Mouse (Mus musculus): ENCODE measurements around the gene Hist1h2ac. TPM values are rescaled to one million over a fixed set of nuclear protein-coding genes. Genes with fewer than 3 reads are reported as not detected.
A peak's percentile ranks its signal among the peaks of the same experiment; 100 is the strongest.
"Not testable (repeated sequence)": the region's sequence is repeated elsewhere in the genome, so short reads cannot be mapped to it uniquely, and the experiment has no call there.

Gene Hist1h2ac
- 1 to 10 TPM; 1.8 to 3.2 (median 2.3) TPM for total RNA-seq (2022)

DNA sequence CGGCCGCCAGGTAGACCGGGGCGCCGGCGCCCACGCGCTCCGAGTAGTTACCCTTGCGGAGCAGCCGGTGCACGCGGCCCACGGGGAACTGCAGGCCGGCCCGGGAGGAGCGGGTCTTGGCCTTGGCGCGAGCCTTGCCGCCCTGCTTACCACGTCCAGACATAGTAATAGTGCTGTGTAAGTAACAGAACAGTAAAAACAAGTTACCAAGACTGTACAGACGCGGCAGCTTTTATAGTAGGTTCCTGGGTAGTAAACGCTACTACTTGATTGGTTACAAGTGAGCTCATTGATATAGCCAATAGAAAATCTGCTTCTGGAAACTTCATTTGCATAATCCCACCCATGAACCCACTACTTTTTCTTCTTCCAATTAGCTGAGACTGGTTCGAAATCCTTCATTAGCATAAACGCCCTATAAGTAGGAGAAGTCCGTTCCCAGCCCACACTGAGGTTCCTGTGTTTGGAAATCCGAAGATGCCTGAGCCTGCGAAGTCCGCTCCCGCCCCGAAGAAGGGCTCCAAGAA is at the start of gene Hist1h2ac, which contains the start of gene Hist1h2bc:
TSS of gene Hist1h2ac (minus strand) at position 194 of the 527 bp plus-strand sequence.
TSS of gene Hist1h2bc (plus strand) at position 445 of the 527 bp plus-strand sequence.
- DNase-seq = peak; percentile 83

DNA sequence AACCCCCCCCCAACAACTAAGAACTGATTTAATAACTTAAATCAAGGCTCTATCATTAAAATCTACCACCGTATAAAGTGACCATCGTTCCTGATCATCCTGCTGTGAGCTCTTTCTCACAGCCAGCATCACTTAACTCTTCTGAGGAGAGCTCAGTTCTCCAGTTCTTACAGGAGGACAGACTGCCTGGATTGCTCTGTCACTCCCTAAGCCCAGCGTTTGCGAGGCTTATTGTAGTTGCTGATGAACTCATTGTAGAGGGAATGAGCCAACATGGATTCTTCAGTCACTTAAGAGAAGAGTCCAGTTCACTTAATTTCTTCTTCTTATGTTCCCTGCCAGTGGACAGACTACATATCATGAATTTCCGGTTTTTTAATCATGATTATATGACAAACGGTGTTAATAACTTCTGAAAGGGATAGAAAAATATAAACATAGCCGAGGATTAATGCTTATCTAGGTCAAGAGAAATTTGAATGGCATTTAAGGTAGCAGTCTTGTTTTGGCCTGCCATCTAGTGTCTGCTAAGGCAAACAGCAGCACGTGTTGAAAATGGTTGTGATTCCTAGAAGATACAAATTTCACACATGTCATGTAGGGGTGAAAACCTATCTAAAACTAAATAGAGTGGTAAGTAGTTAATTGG is 48.5 kb upstream of the Hist1h2ac start:
- DNase-seq = no peak

DNA sequence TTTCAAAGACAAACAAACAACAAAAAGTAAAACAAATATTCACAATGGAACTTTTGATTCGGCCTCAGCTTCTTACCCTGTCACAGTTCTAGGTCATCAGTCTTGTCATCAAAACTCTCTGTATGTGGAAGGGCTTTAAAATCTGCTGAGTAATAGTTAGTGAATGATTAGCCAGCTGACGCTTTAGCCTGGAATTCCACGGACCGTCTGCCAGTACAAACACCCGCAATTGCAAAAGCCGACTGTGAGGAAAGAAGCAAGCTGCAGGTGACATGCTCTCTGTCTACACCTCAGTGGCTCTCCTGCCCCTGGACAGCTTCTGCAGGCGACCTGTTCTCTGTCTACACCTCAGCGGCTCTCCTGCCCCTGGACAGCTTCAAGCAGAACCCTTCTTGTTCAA is 46.7 kb upstream of the Hist1h2ac start:
- DNase-seq = no peak

DNA sequence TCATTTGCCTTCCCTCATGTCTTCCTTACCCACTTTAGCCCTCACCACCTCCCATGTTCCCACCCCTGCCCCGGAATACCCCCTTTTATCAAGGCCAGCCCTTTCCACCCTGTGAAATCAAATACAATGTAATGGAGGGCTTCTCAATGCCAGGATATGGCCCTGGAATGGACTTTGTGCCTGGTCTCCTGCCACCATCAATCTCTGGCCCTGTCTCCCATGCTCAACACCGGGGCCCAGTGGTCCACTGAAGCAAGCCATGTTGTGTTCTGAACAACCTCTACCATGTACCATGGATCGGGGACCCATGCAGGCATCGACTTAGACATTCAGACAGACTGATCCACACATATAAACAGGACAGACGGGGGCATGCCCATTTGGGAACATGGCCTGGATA is 46.0 kb upstream of the Hist1h2ac start:
- no peak for DNase-seq

DNA sequence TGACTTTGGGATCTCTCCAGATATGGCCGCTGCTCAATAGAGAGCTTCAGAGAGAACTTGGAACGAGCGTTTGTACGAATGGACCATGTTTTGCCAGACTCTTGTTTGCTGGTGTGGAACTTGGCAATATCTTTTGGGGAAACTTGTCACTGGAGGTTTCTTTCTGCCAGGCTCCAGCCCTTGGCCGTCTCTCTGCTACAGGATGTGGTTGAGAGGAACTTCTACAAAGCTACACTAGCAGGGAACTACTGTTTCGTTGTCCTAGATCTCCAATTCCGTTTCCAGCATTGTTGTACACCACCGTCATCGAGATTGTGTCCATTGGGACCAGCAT is 45.4 kb upstream of the Hist1h2ac start:
- DNase-seq = no peak

DNA sequence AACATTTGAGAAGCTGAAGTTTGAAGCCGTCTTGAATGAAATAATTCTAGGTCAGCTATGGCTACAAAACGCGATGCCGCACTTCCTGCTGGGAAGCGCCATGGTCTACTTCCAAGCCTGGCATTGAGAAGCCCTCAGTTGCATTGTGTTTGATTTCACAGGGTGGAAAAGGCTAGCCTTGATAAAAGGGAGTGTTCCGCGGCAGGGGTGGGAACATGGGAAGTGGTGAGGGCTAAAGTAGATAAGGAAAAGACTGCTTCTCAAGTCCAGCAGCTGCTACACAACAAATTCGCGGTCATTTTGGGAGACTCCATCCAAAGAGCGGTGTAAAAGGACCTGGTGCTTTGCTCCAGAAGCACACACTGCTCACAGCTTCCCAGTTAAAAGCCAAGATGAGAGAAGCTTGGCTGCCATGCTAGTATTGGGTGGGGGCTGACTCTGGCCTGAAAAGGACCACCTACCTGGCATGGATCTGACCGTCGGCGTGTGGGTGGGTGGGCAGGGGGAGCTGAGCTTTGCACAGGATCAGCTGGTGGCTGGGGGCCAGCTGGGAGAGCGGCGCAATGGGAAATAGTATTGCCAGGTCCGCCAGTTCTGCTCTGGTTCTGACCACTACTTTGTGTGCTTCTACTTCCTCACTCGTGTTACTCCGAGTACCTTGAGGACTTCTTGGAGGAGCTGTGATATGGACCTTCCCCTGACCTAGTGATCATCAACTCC is 44.9 kb upstream of the Hist1h2ac start:
- DNase-seq = no peak

DNA sequence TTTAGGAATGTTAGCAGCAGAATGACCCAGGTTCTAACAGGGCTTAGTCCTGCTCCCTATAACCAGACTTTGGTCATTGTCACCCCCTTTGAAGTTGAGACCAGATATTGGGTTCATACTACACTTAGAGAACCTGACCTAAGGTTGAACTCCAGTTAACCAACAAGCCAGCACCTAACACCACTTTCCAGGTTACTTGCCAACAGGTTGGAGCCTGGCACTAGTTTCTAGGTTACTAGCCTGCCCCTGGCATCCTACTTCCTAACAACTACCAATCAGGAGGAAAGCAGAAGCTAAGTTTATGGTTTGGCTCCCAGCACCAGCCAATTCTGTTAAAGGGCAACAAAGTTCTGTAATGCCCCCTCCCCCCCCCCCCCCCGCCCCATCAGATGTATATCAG is 41.5 kb upstream of the Hist1h2ac start:
- DNase-seq = no peak

DNA sequence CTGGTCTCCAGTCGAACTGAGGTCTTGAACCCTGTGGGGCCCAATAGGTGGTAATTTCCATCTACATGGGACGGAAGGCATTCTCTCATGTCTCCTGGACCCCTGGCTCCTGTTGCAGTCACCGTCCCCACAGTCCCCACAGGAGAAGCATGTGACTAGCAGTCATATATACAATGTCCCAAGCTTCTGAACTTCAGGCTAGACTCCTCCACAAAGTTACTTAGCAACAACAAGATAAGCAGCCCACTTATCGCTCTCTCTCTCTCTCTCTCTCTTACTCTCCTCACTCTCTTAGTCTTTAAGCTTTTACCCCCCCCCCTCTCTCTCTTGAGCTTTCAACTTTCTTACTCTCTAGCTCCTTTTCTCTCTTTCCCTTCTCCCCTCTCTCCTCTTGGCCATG is 40.5 kb upstream of the Hist1h2ac start:
- DNase-seq = no peak

DNA sequence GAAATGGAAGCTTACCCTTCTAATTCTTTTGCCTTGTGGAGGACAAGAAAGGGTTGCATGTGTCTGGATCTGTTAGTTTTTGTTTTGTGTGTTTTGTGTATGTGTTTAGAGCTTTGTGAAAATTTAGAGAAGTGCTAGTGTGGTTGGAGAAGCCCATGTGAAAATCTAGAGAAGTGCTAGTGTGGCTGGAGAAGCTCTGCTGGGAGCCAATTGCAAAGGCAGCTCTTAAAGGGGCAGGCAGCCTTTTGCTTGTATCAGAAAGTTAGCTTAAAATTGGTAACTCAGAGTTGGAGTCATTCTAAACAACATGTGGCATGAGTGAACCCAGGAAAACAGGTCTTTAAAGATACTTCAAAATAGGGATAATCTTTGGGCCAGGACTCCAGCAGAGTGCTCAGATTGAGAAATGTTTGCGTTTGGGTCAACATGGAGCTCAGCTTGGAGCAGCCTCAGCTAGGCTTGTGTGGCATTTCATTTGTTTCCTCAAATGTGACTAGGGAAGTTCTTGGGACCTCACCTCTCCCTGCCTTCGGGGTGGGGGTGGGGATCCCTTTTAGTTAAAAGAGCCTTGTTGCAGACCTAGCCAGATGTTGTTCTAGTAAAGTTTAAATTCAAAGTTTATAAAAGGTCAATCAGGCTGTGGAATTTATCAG is 34.0 kb upstream of the Hist1h2ac start:
- DNase-seq = not testable (repeated sequence)

DNA sequence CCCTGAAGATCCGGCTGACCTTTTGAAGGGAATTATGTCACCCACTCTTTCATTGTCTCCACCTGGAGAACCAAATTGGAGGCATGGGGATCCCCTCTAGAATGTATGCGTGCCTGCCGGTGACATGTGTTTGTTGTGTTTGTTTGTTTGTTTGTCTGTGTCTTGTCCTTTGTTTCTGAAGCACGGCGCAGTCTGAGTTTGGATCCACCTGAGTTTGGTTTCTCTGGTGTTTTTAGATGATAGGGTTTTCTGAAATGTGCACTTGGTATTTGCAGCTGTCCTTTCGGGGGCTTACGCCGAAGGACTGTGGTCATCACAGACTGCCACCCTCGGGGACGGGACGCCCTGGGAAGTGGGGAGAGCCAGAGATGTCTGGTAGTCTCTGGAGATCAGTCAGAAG is 33.4 kb upstream of the Hist1h2ac start:
- no peak for DNase-seq

DNA sequence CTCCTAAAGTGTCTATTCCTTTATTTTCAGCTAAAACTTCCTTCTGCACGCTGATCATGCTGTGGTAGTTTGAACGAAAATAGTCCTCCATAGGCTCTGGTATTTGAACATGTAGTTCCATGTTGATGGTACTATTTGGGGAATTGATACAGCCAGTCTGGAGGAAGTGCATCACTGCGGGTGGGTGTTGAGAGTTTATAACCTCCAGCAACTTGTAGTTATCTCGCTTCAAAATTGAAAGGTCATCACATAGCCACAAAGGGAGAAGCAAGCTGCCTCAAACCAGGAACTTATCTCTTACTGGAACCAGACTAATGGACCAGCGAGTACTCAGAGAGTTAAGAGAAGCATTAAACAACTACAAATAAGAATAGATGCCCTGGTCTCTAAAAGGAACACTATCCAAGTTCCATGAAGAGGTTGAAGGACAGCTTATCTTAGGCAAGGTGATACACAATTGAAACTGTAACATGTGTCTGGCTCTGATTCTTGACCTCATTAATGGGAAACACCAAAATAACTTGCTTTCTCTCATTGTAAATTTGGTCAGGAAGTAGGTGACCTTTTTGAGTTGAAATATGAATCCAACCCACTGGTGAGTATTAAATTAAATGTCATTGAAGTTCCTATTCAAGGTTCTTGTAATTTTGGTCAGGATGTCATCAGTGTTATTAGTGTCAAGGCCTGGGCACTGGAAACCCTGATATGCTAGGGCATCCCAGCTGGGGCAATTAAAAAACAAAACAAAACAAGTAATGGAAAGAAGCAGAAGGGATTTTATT is 32.7 kb upstream of the Hist1h2ac start:
- no peak for DNase-seq

DNA sequence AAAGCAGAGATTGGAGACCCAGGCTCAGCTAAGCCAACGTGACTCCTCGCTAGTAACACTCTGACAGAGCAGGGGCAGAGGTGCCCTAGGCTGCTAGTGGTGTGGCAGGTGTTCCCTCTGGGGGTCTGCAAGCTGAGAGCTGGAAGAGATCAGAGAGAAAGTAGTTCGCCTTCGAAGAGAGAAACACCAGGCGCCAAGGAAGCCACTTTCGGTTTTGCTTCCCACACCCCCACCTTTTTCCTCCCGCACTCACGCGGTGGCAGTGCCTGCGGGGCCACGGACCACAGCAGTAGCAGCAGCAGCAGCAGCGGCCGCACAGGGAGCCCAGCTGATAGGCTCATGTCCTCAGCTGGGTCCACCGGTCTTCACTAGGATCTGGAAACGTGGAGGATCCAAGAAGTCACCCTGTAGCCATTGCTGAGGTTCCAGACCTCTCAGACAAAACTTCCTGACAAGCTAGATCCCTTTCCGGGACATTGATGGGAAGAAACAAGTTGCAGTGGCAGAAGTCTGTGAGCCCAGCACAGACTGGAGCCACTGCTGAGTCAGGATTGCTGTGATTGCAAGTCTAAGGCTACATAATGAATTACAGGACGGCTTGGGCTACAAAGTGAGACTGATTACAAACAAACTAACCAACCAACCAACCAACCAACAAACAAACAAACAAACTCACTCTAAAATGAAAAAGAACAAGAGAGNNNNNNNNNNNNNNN is 26.8 kb upstream of the Hist1h2ac start, which contains the start of gene Hfe:
TSS of gene Hfe (minus strand) at position 481 of the 716 bp plus-strand sequence.
- DNase-seq = peak; percentile 54

DNA sequence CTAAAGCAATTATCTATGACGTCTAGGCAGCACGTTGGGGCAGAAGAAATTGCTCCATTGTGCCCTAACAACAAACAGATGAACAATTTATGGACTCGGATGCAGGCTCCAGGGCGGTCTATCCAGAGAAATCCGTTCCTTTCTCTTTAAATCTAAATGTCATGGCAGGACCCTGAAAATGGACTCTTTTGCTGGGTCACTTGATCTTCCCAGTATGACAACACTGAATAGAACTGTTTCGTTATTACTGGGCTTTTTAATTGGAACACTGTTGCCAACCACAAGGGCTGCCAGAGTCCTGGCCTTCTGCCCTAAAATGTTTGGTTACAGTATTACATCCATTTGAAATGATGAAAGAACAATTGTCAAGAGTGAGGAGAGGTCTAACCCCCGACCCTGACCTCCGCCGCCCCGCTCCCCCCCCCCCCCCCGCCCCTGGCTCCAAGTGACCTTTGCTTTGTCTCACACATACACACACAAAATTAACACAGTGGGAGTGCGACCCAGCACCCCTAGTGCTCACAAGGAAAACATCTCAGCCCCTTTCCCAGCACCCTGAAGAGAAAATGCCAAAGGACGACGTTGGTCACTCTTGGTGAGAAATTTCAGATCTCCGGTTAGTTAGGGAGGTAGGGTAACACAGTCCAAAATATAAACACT is 26.1 kb upstream of the Hist1h2ac start:
- DNase-seq = no peak

DNA sequence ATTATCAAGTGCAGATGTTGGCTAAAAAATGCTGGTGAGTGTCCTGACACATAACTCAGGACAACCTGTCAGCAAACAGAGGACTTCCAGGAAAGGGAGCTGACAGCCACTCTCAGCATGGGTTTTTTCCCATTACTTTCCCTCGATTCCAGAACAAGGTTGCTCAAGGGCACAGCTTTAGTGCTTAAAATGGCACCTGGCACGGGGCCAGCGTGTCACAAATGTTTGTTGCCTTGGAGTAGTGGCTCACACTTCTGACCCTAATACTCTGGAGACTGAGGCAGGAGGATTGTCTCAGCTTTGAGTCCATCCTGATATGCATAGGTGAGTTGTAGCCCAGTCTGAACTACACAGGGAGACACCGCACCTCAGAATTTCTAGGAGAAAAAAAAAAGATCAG is 24.9 kb upstream of the Hist1h2ac start:
- no peak for DNase-seq

DNA sequence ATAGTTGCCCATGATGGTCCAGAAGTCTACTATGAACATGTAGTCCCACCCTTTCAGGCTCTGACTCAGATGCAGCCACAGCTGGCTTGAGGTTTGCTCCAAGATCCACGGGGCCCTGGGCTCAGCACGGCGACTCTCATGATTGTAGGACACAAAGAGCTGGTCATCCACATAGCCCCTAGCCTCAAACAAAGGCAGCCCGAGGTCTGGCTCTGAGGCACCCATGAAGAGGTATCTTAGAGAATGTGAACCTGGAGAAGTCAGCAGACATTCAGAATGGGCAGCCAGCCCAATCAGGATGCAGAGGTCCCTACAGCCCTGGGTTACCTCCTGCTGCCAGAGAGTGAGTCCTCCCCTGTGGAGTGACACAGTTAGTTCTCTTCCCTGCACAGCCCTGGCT is 24.3 kb upstream of the Hist1h2ac start:
- no peak for DNase-seq

DNA sequence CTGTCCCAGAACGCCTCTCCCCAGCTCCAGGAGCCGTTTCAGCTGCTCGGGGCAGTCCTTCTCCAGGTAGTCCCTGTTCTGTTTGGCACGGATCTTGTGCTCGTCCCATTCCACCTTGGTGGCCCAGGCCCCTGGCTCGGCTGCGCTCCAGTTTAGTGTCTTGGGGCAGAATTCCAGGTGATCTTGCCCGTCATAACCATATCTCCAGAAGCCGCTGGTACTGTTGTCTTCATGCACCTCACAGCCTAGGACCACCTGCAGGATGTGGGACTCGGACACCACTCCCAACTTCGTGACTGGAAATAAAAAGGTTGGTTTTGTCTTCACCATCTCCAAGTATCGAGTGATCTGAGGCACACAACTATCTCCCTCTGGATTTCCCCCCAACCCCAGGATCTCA is 23.0 kb upstream of the Hist1h2ac start:
- DNase-seq = no peak

DNA sequence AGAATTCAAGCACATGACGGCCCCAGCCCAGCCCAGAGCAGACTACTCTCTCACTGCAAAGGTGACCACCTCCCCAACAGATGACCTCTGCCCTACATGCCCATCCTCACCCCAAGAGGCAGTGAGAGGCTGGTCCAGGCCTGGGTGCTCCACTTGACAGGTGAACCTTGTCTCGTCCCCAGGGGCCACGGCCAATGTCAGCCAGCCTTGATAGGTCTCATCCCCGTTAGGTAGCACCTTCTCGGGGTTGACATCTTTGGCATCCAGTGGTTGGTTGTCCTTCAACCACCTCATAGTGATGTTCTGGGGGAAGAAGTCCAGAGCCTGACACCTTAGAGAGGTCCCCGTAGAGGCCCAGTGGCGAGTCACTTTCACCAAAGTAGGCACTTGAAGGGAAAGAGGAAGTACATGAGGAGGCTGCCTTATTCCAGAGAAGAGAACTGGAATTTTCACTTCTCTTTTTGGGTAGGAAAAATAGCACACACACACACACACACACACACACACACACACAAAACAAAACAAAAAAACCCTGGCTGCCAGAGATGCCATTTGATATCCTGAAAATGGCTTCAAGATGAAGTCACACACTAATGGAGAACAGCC is 22.1 kb upstream of the Hist1h2ac start:
- DNase-seq = no peak

DNA sequence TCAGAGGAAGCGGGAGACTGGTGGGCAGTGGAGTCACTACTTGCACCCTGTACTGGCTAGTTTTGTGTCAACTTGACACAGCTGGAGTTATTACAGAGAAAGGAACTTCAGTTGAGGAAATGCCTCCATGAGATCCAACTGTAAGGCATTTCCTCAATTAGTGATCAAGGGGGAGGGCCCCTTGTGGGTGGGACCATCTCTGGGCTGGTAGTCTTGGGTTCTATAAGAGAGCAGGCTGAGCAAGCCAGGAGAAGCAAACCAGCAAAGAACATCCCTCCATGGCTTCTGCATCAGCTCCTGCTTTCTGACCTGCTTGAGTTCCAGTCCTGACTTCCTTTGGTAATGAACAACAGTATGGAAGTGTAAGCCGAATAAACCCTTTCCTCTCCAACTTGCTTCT is 19.1 kb upstream of the Hist1h2ac start:
- not testable (repeated sequence) for DNase-seq

DNA sequence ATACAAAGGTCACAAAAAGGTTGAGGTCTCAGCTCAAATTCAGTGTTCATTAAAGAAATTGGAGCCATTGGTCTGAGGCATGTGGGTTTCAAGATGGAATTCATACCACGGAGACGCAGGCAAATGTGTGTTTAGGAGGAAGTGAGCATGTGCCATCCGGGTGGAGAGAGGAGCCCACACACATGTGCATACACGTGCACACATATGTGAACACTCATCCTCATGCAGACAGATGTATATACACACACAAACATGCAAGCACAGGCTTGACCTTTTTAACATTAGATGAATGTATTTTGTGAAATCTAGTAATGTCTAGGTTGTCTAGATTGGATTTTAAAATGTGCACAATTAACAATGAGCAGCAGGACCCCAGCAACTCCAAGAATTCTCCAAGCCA is 18.5 kb upstream of the Hist1h2ac start:
- no peak for DNase-seq

DNA sequence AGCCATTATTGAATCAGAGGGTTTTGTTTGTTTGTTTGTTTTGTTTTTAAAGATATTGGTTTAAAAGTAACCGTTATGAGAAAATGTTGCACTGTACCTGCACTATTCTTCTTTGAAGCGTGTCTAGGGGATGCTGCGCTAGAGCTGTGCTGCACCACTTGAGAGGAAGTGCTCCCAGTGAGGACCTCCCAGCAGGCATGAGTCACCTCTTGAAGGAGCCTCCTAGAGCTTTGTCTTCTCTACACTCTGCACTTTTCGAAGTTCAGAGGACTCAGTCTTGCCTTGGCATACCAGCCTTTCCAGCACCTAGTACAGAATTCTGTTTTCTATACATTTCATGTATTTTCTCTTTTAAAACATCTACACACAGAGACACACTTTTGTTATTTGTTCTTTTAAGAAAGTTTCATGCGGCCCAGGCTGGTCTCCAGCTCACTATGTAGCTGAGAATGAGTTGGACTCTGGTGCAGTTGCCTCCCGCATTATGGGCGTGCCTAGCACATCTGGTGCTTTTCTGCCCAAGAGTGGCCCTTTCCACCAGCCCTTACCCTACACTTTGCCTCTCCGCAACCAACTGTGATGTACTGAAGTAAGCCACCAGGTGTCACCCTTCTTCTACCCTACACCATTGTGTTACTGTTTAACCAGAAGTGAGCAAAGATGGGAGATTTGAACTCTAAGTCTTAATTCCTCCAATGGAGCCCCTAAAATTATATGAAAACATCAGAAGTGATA is 17.2 kb upstream of the Hist1h2ac start:
- peak; percentile 71 for DNase-seq
